Mouse (Mus musculus): Measurements from ENCODE around the gene Snapc1.

Snapc1 gene

DNA sequence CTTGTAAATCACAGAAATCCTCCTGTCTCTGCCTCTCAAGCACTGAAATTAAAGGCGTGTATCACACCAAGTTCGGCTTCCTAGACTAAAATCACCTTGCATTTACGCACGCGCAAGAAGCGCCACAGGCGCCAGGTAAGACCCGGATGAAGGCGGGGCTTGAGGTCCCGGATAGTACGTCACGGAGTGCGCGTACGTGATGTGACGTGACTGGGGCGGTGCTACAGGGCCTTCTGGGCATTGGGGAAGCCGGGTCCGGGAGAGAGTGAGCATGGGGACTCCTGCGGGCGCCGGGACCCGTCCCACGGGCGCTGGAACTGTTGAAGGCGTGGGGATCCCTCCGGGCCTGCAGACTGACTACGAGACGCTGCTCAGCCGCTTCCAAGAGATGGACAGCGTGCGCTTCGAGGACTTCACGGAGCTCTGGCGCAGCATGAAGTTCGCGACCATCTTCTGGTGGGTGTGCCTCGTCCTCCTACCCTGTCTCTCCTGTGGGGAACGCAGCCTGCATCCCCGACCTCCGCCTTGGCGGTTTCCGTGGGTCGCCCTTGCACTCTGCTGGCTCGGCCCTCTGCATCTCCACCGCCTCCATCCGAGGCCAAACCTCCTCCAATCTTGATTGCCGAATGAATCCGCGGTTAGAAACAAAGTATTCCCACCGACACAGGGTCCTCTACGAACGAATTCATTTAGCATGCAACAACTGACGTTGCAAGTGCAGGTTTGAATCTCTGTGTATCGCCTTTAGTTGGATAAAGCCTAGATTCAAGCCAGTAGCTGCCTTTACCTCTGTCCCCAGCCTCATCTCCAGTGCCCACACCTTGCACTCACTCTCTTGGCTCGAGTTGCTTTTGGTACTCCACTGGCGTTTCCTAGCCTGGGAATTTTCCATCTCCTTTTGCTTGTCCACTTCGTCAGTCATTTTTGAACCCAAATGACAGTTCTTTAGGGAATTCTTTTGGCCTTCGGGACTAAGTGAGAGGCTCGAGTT is at the start of gene Snapc1:
Gene Snapc1, plus strand, starts transcription at position 191 of the 991 bp plus-strand sequence.
- DNase-seq (ENCODE audit: low spot score in 2 of 2), result peak; percentile 93 to 96

DNA sequence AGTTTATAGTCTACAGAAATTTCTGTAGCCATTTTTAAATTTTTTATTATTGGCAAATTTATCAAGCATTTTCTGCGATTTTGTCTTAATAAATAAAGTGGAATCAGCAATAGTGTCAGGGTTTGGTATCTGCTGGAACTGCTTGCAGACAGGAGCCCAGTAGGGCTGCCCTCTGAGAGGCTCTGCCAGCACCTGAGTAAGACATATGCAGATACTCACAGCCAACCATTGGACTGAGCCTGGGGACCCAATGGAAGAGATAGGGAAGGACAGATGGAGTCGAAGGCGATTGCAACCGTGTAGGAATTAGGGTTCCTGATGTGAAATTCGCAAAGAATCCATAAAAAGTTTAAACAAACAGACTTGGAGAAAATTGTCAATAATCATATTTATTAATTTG is 45.8 kb upstream of the Snapc1 start:
- no peak for DNase-seq (ENCODE audit: low spot score in 2 of 2)

DNA sequence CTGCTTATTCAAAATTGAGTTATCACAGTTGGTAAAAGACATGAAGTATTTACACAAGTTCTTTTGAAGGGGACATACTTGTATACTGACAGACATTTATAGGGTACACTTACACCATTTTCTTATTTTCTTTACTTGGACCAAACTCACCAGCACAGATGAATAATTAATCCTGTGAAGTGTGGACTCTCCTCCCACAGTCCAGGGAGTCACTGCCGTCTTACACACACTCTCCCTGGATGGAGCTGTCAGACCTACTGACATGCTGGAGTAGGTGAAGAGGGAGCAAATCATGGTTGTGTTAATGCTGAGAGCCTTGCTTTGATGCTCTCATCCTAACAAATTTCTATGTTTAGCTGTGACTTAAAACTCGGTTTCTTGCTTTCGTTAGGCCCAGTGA is 34.0 kb upstream of the Snapc1 start:
- DNase-seq (ENCODE audit: low spot score in 2 of 2), result no peak

DNA sequence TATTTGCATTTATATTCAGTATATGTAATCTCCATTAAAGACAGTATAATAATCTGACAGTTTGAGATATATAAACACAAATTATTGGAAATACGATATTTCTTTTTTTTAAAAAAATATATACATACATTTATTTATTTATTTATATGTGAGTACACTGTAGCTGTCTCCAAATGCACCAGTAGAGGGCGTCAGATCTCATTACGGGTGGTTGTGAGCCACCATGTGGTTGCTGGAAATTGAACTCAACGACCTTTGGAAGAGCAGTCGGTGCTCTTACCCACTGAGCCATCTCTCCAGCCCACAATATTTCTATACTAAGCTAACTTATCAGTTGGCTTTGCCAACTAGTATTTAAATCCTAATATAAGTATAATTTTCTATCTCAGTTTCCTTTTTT is 33.0 kb upstream of the Snapc1 start:
- no peak for DNase-seq (ENCODE audit: low spot score in 2 of 2)

DNA sequence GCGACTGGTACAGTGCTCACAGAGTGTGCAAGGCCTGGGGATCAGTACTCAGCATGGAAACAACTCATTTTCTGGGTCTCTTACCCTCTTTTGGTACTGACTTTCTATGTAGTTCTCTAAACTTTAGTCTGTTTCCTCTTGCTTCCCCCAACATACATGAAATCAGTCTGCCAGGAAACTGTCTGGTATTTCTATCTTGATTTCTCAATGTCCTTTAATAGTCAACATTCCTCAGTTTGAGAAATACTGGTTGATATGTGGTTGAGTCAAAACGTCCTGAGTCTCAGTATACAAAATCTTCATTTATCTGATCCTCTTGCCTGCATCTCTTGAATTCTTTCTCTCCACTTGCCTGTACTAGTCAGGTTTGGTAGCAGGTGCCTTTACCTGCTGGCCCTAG is 29.8 kb upstream of the Snapc1 start:
- DNase-seq (ENCODE audit: low spot score in 2 of 2), result no peak

DNA sequence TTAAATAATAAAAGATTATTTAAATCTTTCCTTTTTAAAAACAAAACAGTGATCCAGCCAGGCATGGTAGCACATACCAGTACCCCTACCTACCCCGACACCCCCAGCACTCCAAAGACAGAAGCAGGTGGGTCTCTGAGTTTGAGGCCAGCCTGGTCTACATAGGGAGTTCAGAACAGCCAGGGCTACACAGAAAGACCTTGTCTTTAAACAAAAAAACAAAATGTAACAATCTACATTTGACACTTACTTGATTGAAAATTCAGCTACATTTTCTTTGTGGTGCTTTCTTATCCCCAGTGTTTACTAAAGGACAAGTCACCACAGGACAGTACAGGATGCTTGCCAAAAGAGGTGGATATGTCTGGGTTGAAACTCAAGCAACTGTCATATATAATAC is 26.9 kb upstream of the Snapc1 start, which contains the start of gene Gm49321:
Gene Gm49321, plus strand, starts transcription at position 301 of the 400 bp plus-strand sequence.
- no peak for DNase-seq (ENCODE audit: low spot score in 2 of 2)

DNA sequence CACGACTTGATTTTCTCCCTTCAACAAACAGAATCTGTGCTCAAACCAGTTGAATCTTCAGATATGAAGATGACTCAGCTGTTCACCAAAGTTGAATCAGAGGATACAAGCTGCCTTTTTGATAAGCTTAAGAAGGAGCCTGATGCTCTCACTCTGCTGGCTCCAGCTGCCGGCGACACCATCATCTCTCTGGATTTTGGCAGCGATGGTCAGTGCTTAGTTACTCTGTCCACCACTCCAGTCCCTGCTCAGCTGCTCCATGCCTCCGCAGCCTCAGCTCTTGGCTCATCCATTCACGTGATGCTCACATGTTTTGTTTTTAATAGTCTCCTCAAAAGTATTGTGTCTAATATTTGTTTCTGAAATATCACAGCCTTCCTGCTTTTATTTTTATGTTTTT is 24.7 kb upstream of the Snapc1 start:
- DNase-seq (ENCODE audit: low spot score in 2 of 2), result no peak

DNA sequence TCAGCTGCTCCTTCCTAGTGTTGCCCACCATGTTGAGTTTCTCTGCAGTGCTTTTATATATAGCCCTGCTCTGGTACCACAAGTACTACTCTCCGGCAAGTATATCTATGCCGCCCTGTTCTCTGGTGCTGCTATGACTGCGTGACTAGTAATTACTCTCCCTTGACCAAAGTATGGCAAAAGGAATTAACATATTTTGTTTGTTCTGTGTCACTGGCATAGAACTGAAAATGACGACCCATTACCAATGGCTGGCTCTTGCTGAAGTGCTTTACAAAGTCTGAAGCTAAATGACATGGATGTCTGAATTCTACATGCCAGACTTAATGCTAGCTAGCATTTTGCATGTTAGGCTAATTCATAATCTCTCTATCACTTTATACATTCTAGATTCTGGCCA is 15.9 kb upstream of the Snapc1 start:
- DNase-seq (ENCODE audit: low spot score in 2 of 2), result no peak

DNA sequence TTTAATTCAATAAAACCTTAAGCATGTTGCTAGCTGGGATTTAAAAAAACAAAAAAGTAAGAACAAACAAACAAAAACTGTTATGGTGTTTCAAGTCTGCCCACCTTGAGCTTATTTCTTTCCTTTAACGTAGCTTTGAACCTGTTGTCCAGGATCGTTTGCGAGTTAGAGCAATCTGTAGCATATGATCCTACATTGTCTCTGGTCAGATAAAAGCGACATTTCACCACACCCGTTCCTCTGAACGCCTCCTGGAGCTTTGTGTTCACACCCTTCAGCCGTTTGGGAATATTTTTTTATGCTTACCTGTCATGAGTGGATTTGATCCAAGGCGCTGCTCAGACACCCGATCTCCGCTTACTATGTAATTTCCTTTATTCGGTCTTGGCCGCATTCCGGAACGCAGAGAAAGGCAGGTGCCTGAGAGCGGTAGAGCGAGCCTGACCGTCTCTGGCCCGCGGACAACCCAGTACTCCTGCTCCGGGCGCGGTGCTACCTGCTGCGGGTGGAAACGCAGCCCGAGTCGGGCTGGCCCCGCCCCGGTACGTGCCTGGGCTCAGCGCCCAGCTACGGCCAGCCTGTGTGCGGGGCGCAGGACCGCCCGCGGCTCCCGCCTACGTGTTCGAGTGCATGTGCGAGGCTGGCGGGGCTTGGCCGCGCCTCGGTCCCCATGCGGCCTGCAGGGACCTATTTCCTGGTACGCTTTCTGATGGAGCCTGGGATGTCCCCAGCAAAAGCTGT is 14.8 kb upstream of the Snapc1 start:
- peak in 1 of 2 experiments; percentile 45 for DNase-seq (ENCODE audit: low spot score in 2 of 2)

DNA sequence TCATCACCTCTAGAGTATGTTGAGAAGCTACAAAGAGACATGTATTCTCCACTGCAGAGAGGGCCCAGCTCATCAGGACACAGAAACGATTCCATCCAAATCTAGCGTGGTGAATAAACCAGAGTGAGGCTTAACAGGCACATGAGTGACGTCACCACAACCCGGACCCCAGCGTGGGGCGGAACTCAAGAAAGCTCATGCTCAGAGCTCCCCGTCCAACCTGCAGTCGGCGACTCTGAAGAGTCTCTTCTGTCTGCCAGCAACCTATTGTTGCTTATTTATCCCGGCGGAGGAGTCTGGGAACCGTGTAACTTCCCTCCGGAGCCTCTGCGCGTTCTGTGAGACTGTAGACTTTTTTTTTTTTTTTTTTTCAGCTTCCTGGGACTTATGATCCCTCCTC is 11.4 kb upstream of the Snapc1 start:
- DNase-seq (ENCODE audit: low spot score in 2 of 2), result peak in 1 of 2 experiments; percentile 11

DNA sequence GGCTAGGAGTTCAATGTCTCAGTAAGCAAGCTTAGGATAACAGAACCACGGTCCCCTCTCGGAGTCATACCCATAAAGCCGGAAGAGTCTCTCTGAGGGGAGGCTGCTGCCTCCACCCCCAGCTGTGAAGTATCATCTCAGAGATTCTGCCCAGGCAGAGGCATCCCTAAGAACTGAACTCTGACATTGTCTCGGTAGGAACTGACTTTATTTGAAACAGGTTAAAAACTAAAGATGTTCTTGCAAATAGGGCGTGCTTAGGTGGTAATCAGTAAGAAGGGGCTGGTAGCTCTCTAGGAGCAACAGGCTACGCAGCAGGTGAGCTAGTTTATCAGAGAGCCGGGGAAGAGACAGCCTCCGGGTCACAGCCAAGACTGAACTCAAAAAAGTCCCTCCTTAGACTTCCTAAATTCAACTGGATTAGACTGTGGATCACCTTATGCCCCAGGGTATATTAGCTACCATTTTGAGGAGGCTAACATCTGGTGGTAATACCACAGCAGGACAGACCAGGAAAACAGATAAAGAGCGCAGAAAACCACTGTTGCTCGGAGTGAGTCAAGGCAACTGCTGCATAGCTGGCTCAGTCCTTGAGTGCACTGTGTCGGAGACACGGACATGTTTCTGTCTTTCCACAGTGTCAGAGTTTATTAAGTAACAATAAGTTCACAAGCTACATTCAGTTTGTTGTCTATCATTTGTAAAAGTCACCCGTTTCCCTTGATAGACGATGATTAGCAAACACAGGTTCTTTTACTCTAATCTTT is 10.7 kb upstream of the Snapc1 start:
- DNase-seq (ENCODE audit: low spot score in 2 of 2), result no peak

DNA sequence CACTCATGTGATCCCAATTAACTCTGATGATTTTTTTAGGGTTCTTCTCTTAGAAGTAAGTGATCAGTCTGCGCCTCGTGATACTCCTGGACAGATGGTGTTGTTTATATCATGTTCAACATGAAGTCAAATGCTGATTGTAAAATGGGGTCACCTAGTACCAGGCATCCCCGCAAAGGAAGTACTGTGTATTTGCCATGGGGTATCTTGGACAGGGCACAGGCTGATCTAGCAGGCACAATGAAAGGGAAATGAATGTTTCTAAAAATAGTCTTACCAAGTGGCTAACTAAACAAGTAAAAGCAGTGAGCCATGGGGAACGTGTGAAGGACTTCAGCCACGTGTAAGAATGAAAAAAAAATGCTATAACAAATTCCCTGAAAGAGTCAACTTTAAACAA is 9.5 kb upstream of the Snapc1 start:
- DNase-seq (ENCODE audit: low spot score in 2 of 2), result no peak

DNA sequence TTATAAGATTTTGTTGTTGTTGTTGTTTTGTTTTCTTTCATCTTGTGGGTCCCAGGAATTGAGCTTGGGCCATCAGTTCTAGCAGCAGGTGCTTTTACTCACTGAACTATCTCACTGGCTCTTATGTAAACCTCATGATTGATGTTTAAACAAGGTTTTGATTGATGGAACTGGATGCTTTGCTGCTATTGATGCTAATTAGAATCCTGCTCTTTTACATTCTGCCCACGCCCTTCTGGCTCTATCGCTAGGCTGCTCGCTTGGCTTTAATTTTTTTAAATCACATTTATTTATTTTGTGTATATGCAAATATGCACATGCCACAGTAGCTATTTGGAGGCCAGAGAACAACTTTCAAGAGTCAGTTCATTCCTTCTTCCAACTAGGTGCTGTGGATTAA is 6.6 kb upstream of the Snapc1 start:
- no peak for DNase-seq (ENCODE audit: low spot score in 2 of 2)

DNA sequence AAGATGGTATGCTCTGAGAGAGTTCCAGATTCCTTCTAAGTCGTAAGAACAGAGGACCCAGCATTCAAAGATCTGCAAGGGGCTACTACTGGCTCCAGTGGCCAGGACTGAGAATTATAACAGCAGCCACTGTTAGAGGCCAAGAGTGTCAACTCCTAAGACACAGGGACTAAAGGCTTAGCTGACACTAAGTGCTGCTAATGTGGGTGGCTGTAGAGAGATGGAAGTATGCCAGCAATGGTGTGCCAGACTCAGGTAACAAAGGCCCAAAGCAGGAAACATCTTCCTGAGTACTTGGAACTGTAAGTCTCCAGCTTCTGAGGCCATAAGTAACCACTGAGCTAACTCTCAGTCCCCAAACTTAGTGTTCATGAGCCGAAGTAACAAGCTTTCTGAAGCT is 5.5 kb upstream of the Snapc1 start:
- DNase-seq (ENCODE audit: low spot score in 2 of 2), result no peak

DNA sequence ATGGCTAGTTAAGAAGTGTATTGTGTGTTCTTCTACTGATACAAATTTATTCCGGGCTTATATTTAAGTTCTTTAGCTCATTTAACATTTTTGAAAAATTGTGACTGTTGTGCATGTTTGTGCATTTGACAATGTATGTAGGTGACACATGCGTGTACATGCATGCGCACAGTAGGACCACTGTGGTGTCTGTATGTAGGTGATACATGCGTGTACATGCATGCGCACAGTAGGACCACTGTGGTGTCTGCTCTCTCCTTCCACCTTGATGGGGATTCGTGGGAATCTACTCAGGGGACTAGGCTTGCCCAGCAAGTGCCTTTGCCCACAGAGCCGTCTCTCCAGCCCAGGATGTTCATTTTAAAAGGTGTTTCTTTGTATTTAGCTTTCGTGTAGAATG is 4.9 kb downstream of the Snapc1 start:
- DNase-seq (ENCODE audit: low spot score in 2 of 2), result no peak

DNA sequence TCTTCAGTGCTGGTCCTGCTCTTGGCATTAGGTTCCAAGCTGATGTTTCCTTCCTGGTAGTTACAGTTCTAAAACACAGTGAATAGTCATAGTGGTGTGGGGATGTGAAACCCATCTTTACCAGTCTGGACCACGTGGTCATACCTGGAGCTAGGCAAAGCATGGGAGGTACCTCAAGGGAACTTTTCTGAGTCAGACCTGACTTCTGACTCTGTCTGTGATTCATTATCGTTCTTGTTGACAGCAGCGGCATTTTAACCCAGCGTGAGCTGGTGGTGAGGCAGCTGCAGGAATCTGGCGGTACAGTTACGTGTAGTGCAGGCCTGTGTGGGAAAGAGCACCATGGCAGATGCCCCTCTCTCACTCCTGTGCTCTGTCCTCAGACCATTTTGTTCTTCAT is 10.3 kb downstream of the Snapc1 start:
- DNase-seq (ENCODE audit: low spot score in 2 of 2), result no peak

DNA sequence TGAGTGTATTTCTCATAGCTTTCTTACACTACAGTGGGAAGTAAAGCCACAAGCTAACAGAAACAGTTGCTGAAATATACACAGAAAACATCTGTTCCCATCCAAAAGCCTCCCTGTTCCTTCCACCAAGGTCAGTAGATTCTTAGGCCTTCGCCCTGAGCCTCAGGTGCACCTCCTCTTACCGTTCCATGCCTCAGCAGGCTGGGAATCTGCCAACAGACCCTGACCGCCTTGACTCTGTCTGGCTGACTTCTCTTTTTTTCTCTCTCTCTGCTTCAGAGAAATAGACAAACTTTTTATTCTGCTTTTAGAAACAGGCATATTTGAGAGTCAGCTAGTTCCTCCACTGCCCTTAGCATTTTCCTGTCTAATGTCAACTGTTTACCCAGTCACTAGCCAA is 13.9 kb downstream of the Snapc1 start:
- no peak for DNase-seq (ENCODE audit: low spot score in 2 of 2)

DNA sequence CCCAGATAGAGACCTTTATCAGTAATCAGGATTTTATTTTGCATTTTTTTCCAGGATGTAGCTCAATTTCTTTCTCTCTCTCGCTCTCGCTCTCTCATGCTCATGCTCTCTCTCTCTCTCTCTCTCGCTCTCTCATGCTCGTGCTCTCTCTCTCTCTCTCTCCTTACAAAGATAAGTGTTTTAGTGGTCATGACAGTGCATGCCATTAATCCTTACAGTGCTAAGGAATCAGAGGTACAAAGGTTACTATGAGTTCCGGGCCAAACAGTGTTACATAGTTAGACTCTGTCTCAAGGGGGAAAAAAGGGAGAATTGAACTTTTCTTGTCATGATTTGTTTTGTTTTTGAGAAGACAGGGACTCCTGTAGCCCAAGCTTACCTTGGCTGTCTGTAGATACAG is 15.4 kb downstream of the Snapc1 start:
- DNase-seq (ENCODE audit: low spot score in 2 of 2), result no peak

DNA sequence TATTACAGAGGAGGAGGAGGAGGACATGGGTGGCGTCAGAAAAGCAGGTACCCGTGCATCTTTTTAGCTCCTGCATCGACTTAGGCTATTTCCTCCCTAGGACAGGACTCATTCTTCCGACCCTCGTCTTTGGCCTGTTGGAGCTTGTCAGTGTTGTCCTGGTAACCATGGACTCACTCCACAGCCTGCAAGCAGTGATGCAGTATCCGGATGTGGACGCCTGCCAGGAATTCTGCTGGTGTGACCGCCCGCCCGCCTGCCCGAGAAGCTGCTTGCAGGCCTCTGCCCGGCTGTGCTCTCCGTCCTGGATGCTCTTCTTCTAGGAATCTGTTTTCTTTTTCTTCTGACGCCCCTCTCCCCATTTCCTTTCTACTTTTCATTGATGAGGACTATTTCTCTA is 18.3 kb downstream of the Snapc1 start:
- DNase-seq (ENCODE audit: low spot score in 2 of 2), result peak; percentile 8 to 15

DNA sequence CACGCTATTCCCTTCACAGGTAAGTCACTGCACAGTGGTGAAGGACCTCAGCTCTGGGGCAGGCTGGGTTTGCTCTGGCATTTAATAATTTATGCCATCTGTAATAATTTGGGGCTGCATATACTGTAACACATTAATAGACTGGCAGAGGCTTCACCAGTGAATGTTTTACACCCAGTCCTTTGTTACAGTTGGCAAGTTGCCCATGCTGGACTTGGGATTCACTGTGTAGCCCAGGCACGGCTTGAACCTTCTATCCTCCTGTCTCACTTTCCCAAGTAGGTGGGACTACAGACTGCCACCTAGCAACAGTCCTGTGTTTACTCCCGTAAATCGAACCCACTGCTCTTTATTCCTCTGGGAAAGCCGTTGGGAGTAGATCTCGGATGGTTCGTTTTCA is 22.0 kb downstream of the Snapc1 start:
- no peak for DNase-seq (ENCODE audit: low spot score in 2 of 2)

DNA sequence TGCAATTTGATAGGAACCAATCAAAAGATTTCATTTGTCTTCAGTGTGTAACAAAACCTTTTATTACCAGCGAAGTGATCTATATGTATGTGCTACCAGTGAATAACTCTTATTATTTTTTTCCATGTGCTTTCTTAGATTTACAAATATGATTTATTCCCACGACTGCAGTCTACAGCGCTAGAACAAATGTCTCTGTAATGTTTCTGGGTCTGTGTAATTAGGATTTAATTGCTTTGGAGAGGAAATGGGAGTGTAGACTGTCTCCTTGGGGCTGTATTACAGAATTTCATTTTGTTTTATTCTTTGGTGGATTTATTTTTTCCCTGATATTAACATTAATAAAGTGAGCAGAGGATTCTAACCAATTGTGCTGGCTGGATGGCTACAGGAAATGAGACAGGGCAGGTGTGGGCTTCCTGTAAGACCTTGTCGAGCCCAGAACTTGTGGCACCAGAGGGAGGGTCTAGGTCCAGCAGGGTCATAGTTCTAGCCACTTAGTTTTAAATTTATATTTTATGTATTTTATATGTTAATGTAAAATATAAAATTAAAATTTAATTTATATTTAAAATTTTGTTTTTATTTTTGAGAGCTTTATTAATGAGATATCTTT is 24.2 kb downstream of the Snapc1 start:
- DNase-seq (ENCODE audit: low spot score in 2 of 2), result no peak

DNA sequence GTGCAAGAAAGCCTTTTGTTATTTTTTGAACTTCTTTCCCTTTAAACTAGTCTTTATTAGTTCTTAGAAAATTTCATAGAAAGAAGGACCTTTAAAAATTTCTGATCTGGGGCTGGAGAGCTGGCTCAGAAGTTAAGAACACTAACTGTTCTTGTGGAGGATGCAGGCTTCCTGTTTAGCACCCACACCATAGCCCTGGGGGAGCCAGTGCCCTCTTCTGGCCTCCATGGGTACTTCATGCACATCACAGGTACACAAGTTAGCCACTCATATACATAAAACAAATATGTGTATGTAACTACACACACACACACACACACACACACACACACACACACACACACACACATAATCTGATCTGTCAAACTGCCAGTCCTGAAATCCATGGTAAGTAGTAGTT is 25.3 kb downstream of the Snapc1 start:
- DNase-seq (ENCODE audit: low spot score in 2 of 2), result no peak
